Mouse (Mus musculus) CD8-positive naive resting alpha-beta T cell, adult 2 months (primary cell): ENCODE data around the gene Ptpn11.

ENCODE experiments used
- DNase-seq, 2 experiments: peaks; one replicate each; pipeline ENCODE4 v3.0.0; 2022; ENCODE audit warnings: low read depth in 2 of 2, low spot score in 2 of 2

The Ptpn11 gene

DNA sequence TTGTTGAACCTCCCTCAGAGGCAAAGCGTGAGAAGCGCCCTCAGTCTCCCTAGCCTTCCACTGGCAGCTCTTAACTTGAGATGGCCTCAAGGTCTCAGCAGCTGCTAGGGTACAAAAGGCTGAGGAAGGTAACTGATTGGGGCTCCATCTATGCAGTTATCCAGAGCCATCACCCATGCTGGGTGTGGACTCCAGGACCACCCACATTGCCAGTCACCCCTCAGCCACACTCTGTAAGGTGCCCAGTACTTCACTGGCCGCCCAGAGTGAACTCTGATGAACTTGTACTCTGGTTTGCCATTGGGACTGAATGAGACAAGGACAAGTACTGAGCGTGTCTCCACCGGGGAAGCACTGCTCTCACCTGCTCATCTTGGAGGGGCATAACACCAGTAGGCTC, 61.9 kb downstream of the Ptpn11 start:
- no peak for DNase-seq

DNA sequence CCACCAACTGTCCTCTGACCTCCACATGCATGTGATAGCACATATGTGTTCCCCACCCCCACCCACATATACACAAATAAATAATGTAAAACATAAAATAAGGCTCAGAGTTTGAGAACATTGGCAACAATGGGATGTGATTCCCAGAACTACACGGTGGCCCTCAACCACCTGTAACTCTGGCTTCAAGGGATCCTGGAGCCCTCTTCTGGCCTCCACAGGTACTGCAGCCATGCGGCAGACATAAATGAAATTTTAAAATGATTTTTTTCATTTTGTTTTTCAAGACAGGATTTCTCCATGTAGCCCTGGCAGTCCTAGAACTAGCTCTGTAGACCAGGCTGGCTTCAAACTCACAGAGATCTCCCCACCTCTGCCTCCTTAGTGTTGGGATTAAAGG, 65.1 kb downstream of the Ptpn11 start:
- peak in 1 of 2 experiments; percentile 24 for DNase-seq

GRCm38 (mm10) chr5:121125563-121125962, 65.6 kb downstream of the Ptpn11 start:
- DNase-seq: no peak

DNA sequence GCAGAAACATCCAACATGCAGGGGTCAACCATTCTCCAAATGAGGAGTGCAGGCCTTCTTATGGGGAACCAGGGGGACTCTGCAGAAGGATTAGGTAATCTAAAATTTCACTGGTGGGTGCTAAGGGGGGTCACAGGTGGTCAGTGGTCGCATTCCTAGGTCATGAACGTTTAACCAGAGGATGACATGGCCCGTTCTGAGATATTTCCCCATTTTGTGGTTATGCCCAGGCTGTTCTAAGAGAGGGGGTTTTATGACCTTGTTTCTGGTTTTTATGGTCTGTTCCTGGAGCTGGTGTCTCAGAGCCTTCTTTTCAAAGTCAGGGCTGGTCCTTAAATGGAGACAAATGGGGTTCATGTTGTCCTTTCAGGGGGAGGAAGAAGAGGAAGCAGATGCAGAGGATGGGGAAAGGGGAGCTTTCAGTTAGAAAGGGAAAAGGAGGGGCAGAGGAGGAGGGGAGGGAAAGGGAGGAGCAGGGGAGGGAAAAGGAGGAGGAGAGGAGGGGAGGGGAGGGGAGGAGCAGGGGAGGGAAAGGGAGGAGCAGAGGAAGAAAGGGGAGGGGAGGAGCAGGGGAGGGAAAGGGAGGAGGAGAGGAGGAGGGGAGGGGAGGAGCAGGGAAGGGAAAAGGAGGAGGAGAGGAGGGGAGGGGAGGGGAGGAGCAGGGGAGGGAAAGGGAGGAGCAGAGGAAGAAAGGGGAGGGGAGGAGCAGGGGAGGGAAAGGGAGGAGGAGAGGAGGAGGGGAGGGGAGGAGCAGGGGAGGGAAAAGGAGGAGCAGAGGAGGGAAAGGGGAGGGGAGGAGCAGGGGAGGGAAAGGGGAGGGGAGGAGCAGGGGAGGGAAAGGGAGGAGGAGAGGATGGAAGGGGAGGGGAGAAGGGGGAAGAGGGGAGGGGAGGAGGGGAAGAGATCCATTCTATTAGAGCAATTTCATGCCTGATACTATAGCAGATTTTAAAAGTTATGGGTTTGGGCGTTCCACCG, 66.7 kb downstream of the Ptpn11 start:
- DNase-seq: no peak

DNA sequence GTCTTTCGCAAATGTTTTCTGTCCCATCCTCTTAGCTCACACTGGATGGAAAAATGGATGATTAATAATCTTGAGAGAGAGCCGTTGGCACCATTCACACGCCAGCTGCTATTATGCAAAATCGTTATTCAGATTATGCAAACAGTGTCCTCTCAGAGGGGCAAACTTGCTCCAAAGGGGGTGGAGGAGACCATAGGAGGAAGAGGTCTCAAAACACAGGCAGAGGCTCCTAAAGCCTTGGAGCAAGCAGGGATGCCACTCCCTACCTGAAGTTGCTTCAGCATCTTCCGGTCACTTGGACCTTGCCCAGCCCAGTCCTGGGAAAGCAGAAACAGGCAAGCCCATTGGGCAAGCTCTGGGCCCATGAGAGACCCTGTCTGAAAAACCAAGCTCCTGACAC, 67.8 kb downstream of the Ptpn11 start:
- no peak for DNase-seq

DNA sequence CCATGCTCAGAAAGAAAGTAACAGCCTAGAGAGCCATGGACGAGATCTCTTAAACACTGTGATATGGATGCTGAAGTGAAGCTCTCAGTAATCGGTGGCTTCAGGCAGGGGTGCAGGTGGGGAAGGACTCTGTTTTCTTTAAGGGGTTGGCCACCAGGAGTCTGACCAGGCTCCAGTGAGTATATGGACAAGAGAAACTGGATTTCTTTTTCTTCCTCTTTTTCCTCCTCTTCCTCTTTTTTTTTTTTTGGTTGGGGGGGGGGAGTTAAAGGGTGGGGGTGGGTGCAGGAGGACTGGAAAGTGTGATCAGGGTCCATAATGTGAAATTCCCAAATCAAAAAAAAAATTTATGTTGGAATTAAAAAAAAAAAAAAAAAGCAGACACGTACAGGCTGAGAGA, 68.6 kb downstream of the Ptpn11 start:
- no peak for DNase-seq

DNA sequence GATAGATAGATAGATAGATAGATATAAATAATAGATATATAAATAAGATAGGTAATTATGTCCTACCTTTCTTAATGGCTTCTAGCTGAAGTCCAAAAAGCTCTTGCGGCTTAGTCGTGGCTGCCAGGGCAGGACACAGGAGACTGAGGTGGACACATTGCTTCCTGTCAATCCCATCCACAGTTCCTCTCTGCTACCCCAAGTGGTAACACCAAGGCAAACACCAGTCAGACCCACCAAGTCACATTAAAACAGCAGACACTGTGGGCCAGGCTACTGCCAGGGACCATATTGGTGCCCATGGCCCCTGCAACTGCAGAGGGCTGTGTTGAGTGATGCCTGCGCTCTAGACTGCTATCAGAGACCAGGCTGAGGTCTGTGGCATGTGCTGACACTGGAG, 69.2 kb downstream of the Ptpn11 start:
- no peak for DNase-seq

DNA sequence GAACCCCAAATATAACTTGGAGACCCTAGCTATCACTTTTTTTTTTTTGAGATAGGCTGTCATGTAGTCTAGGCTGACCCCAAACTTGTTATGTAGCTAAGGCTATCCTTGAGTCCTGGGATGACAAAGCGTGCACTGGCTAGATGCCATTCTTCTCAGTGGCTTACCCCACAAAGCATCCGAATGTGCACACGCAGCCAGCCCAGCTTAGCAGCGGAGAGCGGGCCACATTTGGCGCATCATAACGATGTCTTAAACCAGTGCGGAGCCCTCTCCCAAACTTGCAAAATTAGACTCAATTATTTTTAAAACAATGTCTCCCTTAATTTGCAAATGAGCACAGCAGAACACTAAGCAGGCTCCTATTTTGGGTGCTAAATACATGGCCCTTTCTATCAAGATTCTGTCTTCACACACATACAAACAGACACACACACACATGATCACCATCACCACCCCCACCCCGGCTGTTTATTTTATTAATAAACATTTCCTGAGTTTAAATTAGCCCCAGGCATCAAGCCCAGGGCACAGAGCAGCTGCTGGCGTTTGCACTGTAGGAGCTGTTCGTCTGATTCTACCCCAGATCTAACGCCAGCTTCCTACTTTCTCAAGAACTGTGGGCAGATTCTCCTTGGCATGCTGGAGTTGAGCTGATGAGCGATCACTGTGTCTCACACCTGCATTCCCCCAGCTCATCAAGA, 71.7 kb downstream of the Ptpn11 start:
- no peak for DNase-seq

DNA sequence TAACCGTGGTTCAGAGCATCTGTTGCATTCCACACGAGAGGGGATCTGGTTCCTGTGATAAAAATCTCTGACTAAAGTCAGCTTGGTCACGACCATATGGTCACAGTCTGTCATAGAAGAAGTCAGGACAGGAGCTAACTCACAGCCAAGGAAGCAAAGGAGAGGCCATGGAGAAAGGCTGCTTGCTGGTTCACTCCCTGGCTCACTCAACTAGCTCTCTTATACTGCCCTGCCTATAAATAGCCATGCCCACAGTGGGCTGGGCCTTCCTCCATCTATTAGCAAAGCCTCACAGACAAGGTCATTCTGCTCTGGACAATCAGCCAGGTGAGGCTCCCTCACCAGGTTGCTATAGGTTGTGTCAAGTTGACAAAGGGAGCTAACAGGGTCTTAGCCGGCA, 72.9 kb downstream of the Ptpn11 start:
- DNase-seq: no peak

GRCm38 (mm10) chr5:121116941-121117340, 74.3 kb downstream of the Ptpn11 start:
- DNase-seq: no peak

- DNase-seq: no peak
These were observed 75.6 kb downstream of the Ptpn11 start for GRCm38 (mm10) chr5:121115391-121116157.

GRCm38 (mm10) chr5:121114151-121114550, 77.0 kb downstream of the Ptpn11 start:
- DNase-seq: no peak

DNA sequence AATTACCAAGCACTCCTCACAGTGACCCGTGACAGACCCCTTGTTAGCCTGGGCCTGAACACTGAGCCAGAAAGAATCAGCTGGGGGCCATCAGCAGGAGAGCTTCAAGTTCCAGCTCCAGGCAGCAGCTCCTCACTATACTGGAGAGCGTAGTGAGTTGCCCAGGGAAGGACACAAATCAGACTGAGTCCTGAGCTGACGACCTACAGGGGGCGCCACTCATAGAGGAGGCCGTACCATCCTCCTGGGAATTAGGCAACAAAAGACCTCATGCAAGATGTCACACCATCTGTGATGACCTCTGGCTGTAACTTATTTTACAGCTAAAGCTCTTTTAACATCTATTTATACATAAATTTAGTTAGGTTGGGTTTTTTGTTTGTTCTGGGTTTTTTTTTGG, 78.8 kb downstream of the Ptpn11 start:
- DNase-seq: no peak

GRCm38 (mm10) chr5:121111106-121111915, 79.9 kb downstream of the Ptpn11 start:
- no peak for DNase-seq

GRCm38 (mm10) chr5:121109185-121109584, 82.0 kb downstream of the Ptpn11 start:
- no peak for DNase-seq

DNA sequence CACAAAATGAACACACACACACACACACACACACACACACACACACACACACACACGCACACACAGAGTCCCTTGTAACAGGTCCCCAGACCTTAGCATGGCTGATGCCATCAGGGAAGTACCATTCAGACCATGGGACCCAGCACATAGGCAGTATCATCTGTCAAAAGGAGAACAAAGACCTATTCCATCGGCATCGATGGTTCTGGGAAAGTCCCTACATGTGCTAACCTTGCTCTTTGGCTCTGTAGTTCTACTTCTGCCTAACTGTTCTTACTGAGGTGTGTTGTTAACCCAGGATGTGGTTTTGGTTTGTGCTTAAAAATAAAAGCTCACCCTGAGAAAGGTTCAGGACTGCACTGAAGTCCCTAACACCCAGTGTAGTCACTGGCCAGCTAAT, 84.3 kb downstream of the Ptpn11 start:
- peak; percentile 72 to 75 for DNase-seq

- no peak for DNase-seq
These were observed 90.2 kb downstream of the Ptpn11 start for GRCm38 (mm10) chr5:121100886-121101580.

GRCm38 (mm10) chr5:121100095-121100494, 91.1 kb downstream of the Ptpn11 start:
- DNase-seq: no peak

DNA sequence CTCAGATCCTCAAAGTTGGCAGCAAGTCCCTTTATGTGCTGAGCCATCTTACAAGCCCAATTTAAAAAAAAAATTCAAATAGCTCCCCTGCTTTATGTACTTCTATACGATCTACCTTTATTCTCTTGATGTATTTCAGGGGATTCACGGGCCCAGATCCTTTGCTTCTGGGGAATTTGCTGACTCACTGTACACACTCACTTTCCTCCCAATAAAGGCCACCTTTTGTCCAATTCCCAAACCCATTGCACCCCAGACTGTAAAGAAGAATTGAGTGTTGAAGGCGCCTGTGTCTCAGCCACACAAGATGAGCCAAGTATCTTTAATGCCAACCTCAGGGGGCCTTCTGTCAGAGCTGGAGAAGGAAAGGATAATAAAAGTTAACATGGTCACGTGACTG, 93.2 kb downstream of the Ptpn11 start:
- no peak for DNase-seq

- DNase-seq: no peak
These were observed 94.5 kb downstream of the Ptpn11 start for GRCm38 (mm10) chr5:121096744-121097143.
